Mouse (Mus musculus) CH12F3 (cell line): ENCODE data around the gene Rab17.

Experiments used
- in situ Hi-C: fragments of 300-500 bp; cut with MboI; formaldehyde crosslinking; loops from 2 replicates; pipeline ENCODE4 v1.14.3; 2020; ENCODE audit warnings: low sequenced_read_pairs

Rab17 gene

DNA sequence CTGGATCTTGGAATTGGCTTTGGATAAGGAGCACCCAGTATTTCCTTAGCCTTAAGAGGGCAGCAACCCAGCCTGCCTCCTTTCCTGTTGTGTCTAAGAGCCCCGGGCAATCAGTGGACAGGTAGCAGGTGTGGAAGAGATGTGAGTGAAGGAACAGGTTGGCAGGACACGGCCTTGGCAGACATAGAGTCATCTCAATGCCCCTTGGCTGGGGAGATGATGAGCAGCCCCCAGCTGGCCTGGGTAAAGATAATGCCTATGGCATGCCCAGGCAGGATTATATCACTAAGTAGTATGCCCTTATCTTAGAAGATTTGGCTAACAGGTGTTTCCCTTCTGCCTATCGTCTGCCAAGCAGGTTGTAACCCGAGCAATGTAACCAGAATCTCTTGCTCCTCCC lies 27.7 kb upstream of the Rab17 start:
- in situ Hi-C loops = no loop called here

- in situ Hi-C loops = no loop called here
Observed at GRCm38 (mm10) chr1:90995916-90996315, 26.5 kb upstream of the Rab17 start.

GRCm38 (mm10) chr1:90981346-90981745 lies 11.9 kb upstream of the Rab17 start:
- in situ Hi-C loops = no loop called here

DNA sequence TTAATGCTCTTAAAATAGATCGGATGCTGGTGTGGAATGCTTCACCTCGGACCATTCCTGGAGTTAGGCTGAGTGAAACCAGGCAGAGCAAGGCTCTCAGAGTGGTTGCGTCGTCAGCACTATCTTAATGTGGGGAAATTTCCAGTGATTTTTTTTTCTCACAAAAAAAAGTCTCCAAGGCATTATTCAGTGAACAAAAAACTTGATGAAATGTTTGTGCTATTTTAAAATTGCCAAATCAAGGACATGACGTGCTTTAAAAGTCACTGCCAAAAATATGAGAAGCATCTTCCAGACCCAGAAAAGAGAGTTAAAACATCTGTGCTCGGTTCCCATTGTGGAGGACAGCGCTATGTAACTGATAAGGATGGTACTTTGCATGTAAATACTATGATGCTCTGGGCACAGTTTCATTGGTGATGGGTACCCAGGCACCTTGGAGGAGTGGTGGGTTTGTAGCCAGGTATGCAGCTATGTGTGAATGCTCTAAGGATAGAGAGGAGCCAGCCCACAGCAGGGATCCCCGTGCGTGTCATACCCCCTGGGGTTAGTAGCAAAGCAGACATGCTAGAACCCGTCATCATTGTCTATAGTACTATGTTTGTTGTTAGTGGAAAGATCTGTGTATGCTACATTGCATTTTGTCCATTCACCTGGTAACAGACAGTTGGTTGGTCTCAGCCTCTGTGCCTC lies 11.3 kb upstream of the Rab17 start:
- in situ Hi-C loops = no loop called here

- in situ Hi-C loops = loop anchor here (10.0 kb wide), 1 partner anchor 129 kb away; no protein-coding TSS in a partner anchor
Observed at GRCm38 (mm10) chr1:90975960-90976359, 6.5 kb upstream of the Rab17 start.

DNA sequence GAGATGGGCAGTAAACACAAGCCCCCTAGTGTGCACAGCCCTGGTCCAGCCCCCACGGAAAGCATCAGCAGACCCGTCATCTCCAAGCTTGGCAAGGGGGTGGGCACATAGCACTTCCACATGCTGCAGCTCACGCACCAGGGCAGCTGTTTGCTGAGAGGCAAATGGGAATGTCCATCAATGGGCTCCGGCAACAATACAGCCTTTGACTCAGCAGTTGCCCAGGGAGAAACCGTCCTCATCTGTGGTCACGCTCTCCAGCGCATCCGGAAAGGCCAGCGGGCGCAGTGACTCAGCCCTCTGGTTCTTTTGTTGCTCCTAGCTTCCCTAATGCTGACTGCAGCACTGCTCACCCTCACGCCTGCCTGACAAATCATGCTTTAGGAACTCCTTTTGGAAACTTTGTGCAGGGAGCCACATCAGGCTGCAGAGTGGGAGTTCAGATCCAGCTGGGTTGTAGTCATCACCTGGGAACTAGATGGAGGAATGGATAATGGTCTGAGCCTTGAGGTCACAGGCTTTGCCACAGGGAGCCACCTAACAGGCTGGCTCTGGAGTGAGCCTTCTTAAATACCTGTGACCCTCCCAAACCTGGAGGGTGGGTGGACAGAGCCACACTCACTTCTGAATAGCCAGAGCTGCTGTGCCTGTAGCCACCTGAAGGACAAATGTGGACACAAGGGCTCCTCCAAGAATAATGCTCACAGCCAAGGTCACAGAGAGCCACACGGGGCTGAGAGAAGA lies 5.6 kb upstream of the Rab17 start:
- in situ Hi-C loops = loop anchor here (10.0 kb wide), 1 partner anchor 130 kb away; no protein-coding TSS in a partner anchor

DNA sequence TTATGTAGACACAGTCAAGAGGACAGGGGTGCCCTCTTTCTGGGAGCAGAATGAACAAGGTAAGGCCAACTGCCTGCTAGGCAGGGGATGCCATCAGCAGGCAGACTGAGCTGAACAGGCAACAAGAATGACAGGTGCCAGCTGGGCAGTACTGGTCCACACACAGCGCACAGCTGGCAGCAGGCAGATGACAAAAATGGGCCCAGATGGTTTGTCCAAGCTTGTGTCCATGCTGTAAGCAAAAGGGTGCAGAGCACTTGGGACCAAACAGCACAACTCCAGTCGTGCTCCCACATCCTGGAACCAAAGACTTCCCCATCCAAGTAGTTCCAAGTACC lies 4.1 kb upstream of the Rab17 start:
- in situ Hi-C loops = loop anchor here (10.0 kb wide), 1 partner anchor 131 kb away; no protein-coding TSS in a partner anchor

- in situ Hi-C loops = loop anchor here (10.0 kb wide), 1 partner anchor 132 kb away; no protein-coding TSS in a partner anchor
Observed at GRCm38 (mm10) chr1:90972911-90973573, 3.6 kb upstream of the Rab17 start.

- in situ Hi-C loops = loop anchor here (10.0 kb wide), 1 partner anchor 135 kb away; no protein-coding TSS in a partner anchor
Observed at GRCm38 (mm10) chr1:90969881-90970390, 475 bp upstream of the Rab17 start.

DNA sequence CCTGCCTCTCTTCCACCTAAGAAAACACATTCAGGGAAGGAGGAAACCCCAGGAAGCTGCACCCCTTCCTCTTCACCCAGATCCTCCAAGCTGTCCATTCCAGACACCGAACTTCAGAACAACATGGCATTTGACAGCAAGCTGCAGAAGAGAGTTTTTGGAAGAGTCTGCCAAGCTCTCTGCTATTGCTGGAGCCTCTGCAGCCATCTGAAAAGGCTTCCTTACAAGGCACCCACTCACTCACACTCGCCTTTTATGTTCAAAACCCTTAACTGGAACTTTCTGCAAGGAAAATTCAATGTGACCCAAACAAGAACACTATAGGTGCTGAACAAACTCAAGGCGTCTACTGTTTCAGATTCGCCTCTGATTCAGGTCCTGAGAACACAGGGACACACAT lies 812 bp downstream of the Rab17 start:
- in situ Hi-C loops = no loop called here

DNA sequence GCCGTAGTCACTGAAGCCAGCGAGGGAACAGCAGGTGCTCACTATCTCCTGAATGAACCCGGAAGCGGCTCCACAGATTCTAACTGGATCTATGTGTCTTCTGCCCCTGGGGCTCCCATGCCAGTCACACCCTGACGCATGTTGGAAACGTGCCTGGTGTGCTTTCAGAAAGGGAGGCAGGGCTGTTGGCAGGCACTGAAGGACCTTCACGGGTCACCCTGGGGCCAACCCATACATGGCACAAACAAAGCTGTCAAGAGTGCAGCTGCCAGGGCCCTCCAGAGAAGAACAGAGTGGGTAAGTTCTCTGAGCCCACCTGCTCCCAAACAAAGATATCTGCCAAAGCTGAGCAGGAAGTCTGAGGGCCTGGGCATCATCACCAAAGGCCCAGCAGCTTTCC lies 1.9 kb downstream of the Rab17 start:
- in situ Hi-C loops = no loop called here

- in situ Hi-C loops = no loop called here
Observed at GRCm38 (mm10) chr1:90962994-90963393, 6.5 kb downstream of the Rab17 start.

- in situ Hi-C loops = no loop called here
Observed at GRCm38 (mm10) chr1:90962526-90962925, 6.9 kb downstream of the Rab17 start.

GRCm38 (mm10) chr1:90956245-90957096 lies 13.0 kb downstream of the Rab17 start:
- in situ Hi-C loops = loop anchor here (10.0 kb wide), 2 partner anchors 52 to 302 kb away; no protein-coding TSS in a partner anchor

DNA sequence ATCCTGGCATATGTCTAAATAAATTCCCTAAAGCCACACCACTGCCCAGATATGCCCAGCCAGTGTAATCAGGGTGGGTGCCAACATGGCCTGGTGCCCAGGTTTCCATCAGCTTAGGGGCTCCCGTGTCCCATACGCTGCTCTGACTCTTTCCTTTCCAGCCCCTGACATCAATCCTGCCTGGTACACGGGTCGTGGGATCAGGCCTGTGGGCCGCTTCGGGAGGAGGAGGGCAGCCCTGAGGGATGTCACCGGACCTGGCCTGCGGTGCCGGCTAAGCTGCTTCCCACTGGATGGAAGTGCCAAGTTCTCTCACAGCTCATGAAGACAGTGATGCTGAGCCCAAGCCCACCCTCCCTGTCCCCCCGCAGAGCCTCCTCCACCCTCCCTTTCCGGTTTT lies 15.8 kb downstream of the Rab17 start:
- in situ Hi-C loops = loop anchor here (10.0 kb wide), 2 partner anchors 49 to 299 kb away; no protein-coding TSS in a partner anchor

DNA sequence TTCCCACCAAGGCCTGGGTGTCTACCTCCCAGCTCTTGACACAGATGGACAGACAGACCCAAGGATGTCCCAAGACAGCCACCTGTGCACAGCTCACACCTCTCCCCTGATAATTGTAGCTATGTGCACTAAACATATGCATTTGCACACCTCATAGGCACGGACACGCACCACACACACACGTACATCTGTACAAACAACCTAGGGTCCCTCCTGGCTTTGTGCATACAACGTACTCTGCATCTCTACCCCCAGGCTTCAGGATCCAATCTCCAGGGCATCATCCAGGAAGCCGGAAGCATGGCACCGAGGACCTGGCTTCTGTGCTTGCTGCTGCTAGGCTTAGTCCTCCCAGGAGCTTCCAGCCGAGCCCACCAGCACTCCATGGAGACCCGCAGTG lies 16.7 kb downstream of the Rab17 start, which contains the start of gene Prlh:
Gene Prlh (plus strand): TSS at position 301 of the 400 bp plus-strand sequence.
- in situ Hi-C loops = loop anchor here (10.0 kb wide), 2 partner anchors 48 to 298 kb away; no protein-coding TSS in a partner anchor

- in situ Hi-C loops = loop anchor here (10.0 kb wide), 2 partner anchors 47 to 297 kb away; no protein-coding TSS in a partner anchor
Observed at GRCm38 (mm10) chr1:90951670-90952069, 17.8 kb downstream of the Rab17 start.

DNA sequence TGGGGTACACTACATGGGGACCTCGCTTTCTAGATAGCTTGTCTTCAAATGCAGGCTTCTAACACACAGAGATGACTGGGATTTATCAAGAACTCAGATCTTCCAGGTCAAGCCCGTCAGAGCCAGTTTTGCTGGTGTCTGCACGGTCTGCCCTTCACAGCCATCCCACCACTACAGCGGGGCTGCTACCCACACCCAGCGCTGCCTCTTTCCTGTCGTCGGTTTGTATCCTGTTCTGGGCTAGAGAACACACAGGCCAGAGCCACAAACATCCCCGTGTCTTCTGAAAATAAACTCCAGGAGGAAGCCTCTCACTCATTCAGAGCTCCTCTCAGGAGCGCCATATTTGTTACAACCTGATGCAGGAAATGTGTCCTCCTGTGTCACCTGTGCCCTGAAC lies 20.2 kb downstream of the Rab17 start:
- in situ Hi-C loops = no loop called here

GRCm38 (mm10) chr1:90947252-90947651 lies 22.2 kb downstream of the Rab17 start:
- in situ Hi-C loops = no loop called here

DNA sequence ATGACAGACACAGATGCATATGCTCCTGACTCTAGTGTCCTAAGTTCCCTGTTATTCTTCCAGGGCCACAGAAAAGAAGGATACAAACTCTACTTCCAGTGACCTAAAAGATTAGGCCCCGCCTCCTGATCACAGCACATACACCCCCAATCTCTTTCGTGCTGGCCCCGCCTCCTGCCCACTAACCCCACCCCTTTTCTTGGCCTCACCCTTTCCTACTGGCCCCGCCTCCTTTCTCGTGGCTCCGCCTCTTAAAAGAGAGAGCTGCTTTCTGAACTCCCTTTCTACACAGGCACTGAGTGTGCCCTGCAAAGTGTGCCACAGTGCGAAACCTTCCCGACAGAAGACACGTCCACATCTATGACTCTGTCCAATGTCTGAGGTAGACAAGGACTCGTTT lies 24.3 kb downstream of the Rab17 start:
- in situ Hi-C loops = no loop called here
